Mouse (Mus musculus) liver, postnatal 0 days (tissue): ENCODE results near the gene Map3k13.

Experiments used
- CTCF ChIP-seq: sonication (generic); IDR thresholded peaks from 2 replicates; pipeline ENCODE4 v1.5.1; 2016; ENCODE audit warnings: antibody characterized with exemption, low read depth
- EP300 ChIP-seq: IDR thresholded peaks from 2 replicates; pipeline ENCODE4 v1.6.1; 2016; ENCODE audit warnings: antibody characterized with exemption, low read depth, mild to moderate bottlenecking

DNA sequence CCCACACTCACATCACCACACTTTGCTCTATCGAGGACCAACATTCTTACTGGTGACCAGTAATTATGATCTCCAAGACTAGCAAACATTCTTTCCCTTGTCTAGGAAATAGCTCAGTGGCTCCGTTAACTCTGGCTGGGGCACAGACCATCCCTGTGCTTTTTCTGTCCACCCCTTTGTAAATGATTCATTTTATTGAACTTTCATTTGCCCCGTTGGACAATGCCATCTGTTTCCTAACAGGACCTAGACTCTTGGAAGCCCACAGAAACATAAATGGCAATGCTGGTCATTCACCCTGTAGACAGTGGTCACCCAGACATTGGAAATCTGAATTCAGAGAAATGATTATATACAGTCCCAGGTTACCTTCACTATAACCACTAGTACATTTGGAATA, 84.7 kb downstream of the Map3k13 start:
- no peak for TF ChIP-seq CTCF
- TF ChIP-seq EP300, result no peak
